Comparison of ENCODE assay signal across 19 mouse cellular contexts in the genomic region with DNA sequence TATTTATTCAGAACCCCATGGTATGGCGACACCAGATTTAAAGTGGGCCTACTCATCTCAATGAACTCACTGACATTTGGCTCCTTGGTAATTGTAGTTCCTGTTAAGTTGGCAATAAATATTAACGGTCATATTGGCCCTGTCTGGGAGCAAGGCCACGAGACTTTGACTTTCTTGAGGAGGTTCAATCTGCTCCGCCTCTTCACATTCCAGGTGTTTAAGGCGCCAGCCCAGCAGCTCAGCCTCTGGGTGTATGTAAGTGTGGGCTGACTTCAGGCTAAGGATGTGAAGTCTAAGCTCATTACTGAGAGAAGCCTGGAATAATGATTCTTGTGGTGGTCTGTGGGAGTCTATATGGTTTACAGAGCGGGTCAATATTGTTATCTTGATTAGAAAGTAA. TPM values are rescaled to one million over a fixed set of nuclear protein-coding genes. Genes with fewer than 3 reads are reported as not detected.
DNase-seq lines count a peak whose midpoint lies in the region; ATAC-seq and TF ChIP-seq lines count a peak whose summit lies in the region.
"Had no signal": no experiment of that assay in that cellular context is flagged by ENCODE, and none has a peak within 500 bp of the region (broad histone marks: within the 10 kb centered on the region; RNA-seq: fewer than 3 reads in every experiment).

No protein-coding gene starts in this region.

- no peak overlapping the region for H3K4me3 ChIP-seq in lung, embryonic 14.5 days (ENCODE audit: low read depth, low read length)
- peak overlapping the region; percentile 29; the same call in 1 of the 2 replicates for H3K4me3 ChIP-seq in testis, adult 2 months (ENCODE audit: control insufficient read depth, low read depth, low read length)
- H3K4me3 ChIP-seq in small intestine, adult 2 months (ENCODE audit: low read depth, low read length), result no peak overlapping the region; the same call in 1 of the 2 replicates
- no peak overlapping the region for H3K4me3 ChIP-seq in stomach, postnatal 0 days (ENCODE audit: low read depth, low read length)
- H3K4me3 ChIP-seq in heart, embryonic 11.5 days (ENCODE audit: low read depth, low read length), result no peak overlapping the region
- no peak overlapping the region for H3K4me3 ChIP-seq in forebrain, embryonic 10.5 days
- H3K4me3 ChIP-seq: embryonic facial prominence, embryonic 15.5 days; erythroblast, embryonic 14.5 days; forebrain, embryonic 15.5 days; heart, embryonic 13.5 days; hindbrain, embryonic 15.5 days had no signal

- TF ChIP-seq CTCF in lung, embryonic 14.5 days (IDR thresholded peaks at IDR 0.05; ENCODE audit: low read depth), result no peak
- TF ChIP-seq CTCF in testis, adult 2 months (IDR thresholded peaks at IDR 0.05; ENCODE audit: control insufficient read depth, insufficient read depth, insufficient replicate concordance, low read depth, low read length), result no peak
- no peak for TF ChIP-seq CTCF in small intestine, adult 2 months (IDR thresholded peaks at IDR 0.05; ENCODE audit: extremely low read depth, insufficient read length, insufficient replicate concordance, low read depth, low read length)
- TF ChIP-seq CTCF in stomach, postnatal 0 days (IDR thresholded peaks at IDR 0.05; ENCODE audit: low read depth), result no peak

- ATAC-seq in lung, embryonic 14.5 days (ENCODE audit: insufficient read depth), result peak; percentile 66
- ATAC-seq in stomach, postnatal 0 days (ENCODE audit: low FRiP score, low TSS enrichment), result 0 out of 2 replicates have a peak, but pooled peaks have one; percentile 27
- ATAC-seq in heart, embryonic 11.5 days (replicated peaks; ENCODE audit: insufficient number of reproducible peaks, low FRiP score, low TSS enrichment), result no peak
- ATAC-seq: activated CD4-positive, CD25-positive, alpha-beta regulatory T cell, adult 4 months; forebrain, embryonic 15.5 days had no signal

- TF ChIP-seq POLR2A in testis, adult 2 months (IDR thresholded peaks at IDR 0.05; ENCODE audit: control insufficient read depth, low read depth, low read length), result no peak
- TF ChIP-seq POLR2A in small intestine, adult 2 months (IDR thresholded peaks at IDR 0.05; ENCODE audit: low read depth, low read length), result no peak

- H3K27me3 ChIP-seq in lung, embryonic 14.5 days (ENCODE audit: insufficient read depth, low read length), result no peaks in the 10 kb centered on the region
- H3K27me3 ChIP-seq in testis, adult 2 months (ENCODE audit: control insufficient read depth, insufficient read depth, low read length), result no peaks in the 10 kb centered on the region
- no peaks in the 10 kb centered on the region for H3K27me3 ChIP-seq in small intestine, adult 2 months (ENCODE audit: control insufficient read depth, insufficient read depth, low read length)
- no peaks in the 10 kb centered on the region for H3K27me3 ChIP-seq in stomach, postnatal 0 days (ENCODE audit: control insufficient read depth, insufficient read depth, low read length)
- no peaks in the 10 kb centered on the region for H3K27me3 ChIP-seq in heart, embryonic 11.5 days (ENCODE audit: control insufficient read depth, insufficient read depth, low read length)
- no peaks in the 10 kb centered on the region for H3K27me3 ChIP-seq in forebrain, embryonic 10.5 days (ENCODE audit: poor library complexity, severe bottlenecking)
- H3K27me3 ChIP-seq: embryonic facial prominence, embryonic 15.5 days; forebrain, embryonic 15.5 days; heart, embryonic 13.5 days; hindbrain, embryonic 15.5 days had no signal

- H3K27ac ChIP-seq in lung, embryonic 14.5 days (ENCODE audit: low read depth), result peak overlapping the region; percentile 45; the same call in 1 of the 2 replicates
- no peak overlapping the region for H3K27ac ChIP-seq in testis, adult 2 months (ENCODE audit: control insufficient read depth, insufficient read depth, low read depth, low read length)
- H3K27ac ChIP-seq in small intestine, adult 2 months (ENCODE audit: insufficient read depth, low read depth, low read length), result peak overlapping the region; percentile 84
- H3K27ac ChIP-seq in stomach, postnatal 0 days (replicated peaks), result peak overlapping the region; percentile 5; the same call in 1 of the 2 replicates
- H3K27ac ChIP-seq in heart, embryonic 11.5 days (ENCODE audit: low read depth, low read length), result no peak overlapping the region
- no peak overlapping the region for H3K27ac ChIP-seq in forebrain, embryonic 10.5 days
- H3K27ac ChIP-seq: embryonic facial prominence, embryonic 15.5 days; forebrain, embryonic 15.5 days; heart, embryonic 13.5 days; hindbrain, embryonic 15.5 days had no signal

- no peaks in the 10 kb centered on the region for H3K36me3 ChIP-seq in lung, embryonic 14.5 days (ENCODE audit: insufficient read depth)
- H3K36me3 ChIP-seq in testis, adult 2 months (ENCODE audit: control insufficient read depth, insufficient read depth, low read length), result no peaks in the 10 kb centered on the region
- H3K36me3 ChIP-seq in small intestine, adult 2 months (ENCODE audit: control insufficient read depth, insufficient read depth, low read length), result no peaks in the 10 kb centered on the region
- H3K36me3 ChIP-seq in stomach, postnatal 0 days (ENCODE audit: control insufficient read depth, insufficient read depth, low read length), result no peaks in the 10 kb centered on the region
- no peaks in the 10 kb centered on the region for H3K36me3 ChIP-seq in heart, embryonic 11.5 days (ENCODE audit: control insufficient read depth, insufficient read depth, low read length)
- no peaks in the 10 kb centered on the region for H3K36me3 ChIP-seq in forebrain, embryonic 10.5 days (replicated peaks)
- H3K36me3 ChIP-seq: embryonic facial prominence, embryonic 15.5 days; forebrain, embryonic 15.5 days; heart, embryonic 13.5 days; hindbrain, embryonic 15.5 days had no signal

- no peaks in the 10 kb centered on the region for H3K9me3 ChIP-seq in lung, embryonic 14.5 days (ENCODE audit: low read depth, low read length)
- no peaks in the 10 kb centered on the region for H3K9me3 ChIP-seq in stomach, postnatal 0 days (ENCODE audit: control insufficient read depth, low read length)
- H3K9me3 ChIP-seq in heart, embryonic 11.5 days (replicated peaks; ENCODE audit: control insufficient read depth, low read length), result peaks cover 3% of the 10 kb centered on the region; the same call in 1 of the 2 replicates
- H3K9me3 ChIP-seq in forebrain, embryonic 10.5 days, result no peaks in the 10 kb centered on the region
- H3K9me3 ChIP-seq: embryonic facial prominence, embryonic 15.5 days; forebrain, embryonic 15.5 days; hindbrain, embryonic 15.5 days had no signal

- DNase-seq in lung, embryonic 14.5 days, result peak; percentile 16
- DNase-seq in lung, postnatal 14 days, result no peak
- no peak for DNase-seq in testis, postnatal 14 days (ENCODE audit: low spot score)
- DNase-seq in stomach, postnatal 0 days (ENCODE audit: low spot score), result no peak
- no peak for DNase-seq in forebrain, embryonic 10.5 days (ENCODE audit: extremely low spot score, low spot score)
- DNase-seq: adrenal gland, postnatal 14 days; cerebellum, adult 18-20 months; cerebellum, adult 9-11 months; cerebellum, postnatal 36 days; heart, postnatal 36 days had no signal

- H3K4me1 ChIP-seq in lung, embryonic 14.5 days (ENCODE audit: insufficient read depth), result peaks cover 6% of the 10 kb centered on the region; the same call in 1 of the 2 replicates
- peaks cover 2% of the 10 kb centered on the region; the same call in 1 of the 2 replicates for H3K4me1 ChIP-seq in testis, adult 2 months (ENCODE audit: control insufficient read depth, insufficient read depth, low read length)
- peaks cover 13% of the 10 kb centered on the region; the same call in 1 of the 2 replicates for H3K4me1 ChIP-seq in small intestine, adult 2 months (ENCODE audit: control insufficient read depth, insufficient read depth, insufficient read length, low read length)
- no peaks in the 10 kb centered on the region for H3K4me1 ChIP-seq in stomach, postnatal 0 days (replicated peaks; ENCODE audit: control insufficient read depth, insufficient read depth)
- no peaks in the 10 kb centered on the region for H3K4me1 ChIP-seq in heart, embryonic 11.5 days (ENCODE audit: control insufficient read depth, insufficient read depth, low read length)
- no peaks in the 10 kb centered on the region for H3K4me1 ChIP-seq in forebrain, embryonic 10.5 days
- H3K4me1 ChIP-seq: embryonic facial prominence, embryonic 15.5 days; forebrain, embryonic 15.5 days; hindbrain, embryonic 15.5 days had no signal

- 61% methylated on average over 6 of the region's 6 CpGs for WGBS in lung, embryonic 14.5 days
- WGBS in small intestine, adult 2 months, result 23% methylated on average over 6 of the region's 6 CpGs
- WGBS in stomach, postnatal 0 days, result 43% methylated on average over 6 of the region's 6 CpGs
- WGBS in heart, embryonic 11.5 days (ENCODE audit: insufficient replicate concordance), result 75% methylated on average over 6 of the region's 6 CpGs
- WGBS in forebrain, embryonic 10.5 days, result 83% methylated on average over 6 of the region's 6 CpGs

- H3K4me2 ChIP-seq in lung, embryonic 14.5 days, result no peak overlapping the region
- no peak overlapping the region for H3K4me2 ChIP-seq in stomach, postnatal 0 days (replicated peaks; ENCODE audit: low read depth)
- no peak overlapping the region for H3K4me2 ChIP-seq in heart, embryonic 11.5 days
- H3K4me2 ChIP-seq: embryonic facial prominence, embryonic 15.5 days; forebrain, embryonic 15.5 days; heart, embryonic 13.5 days; hindbrain, embryonic 15.5 days had no signal

- TF ChIP-seq EP300 in stomach, postnatal 0 days (optimal IDR thresholded peaks at IDR 0.05), result no peak

- H3K9ac ChIP-seq in lung, embryonic 14.5 days, result no peak overlapping the region
- H3K9ac ChIP-seq in stomach, postnatal 0 days (ENCODE audit: low read length), result no peak overlapping the region
- H3K9ac ChIP-seq in heart, embryonic 11.5 days (ENCODE audit: low read depth, low read length), result no peak overlapping the region
- H3K9ac ChIP-seq: embryonic facial prominence, embryonic 15.5 days; forebrain, embryonic 15.5 days; heart, embryonic 13.5 days; hindbrain, embryonic 15.5 days had no signal

RNA-seq across cellular contexts. Expression of gene Pgap1, which starts 54.9 kb away (rescaled TPM):
- 8.3 and 8.8 TPM in 2 replicates for polyA plus RNA-seq in lung, embryonic 14.5 days (2014; fragmentation: Nextera tagmentation; extraction: Ambion mirVana)
- polyA plus RNA-seq in testis, adult 2 months (2012; rRNA removed), result 1.4 and 1.5 TPM in 2 replicates
- polyA plus RNA-seq in small intestine, adult 2 months (2012; rRNA removed), result 0.51 and 0.61 TPM in 2 replicates
- 4.5 and 5.4 TPM in 2 replicates for polyA plus RNA-seq in stomach, postnatal 0 days (2015; fragmentation: Nextera tagmentation; extraction: Ambion mirVana)
- polyA plus RNA-seq in heart, embryonic 11.5 days (2014; fragmentation: Nextera tagmentation; extraction: Ambion mirVana), result 6.0 and 6.7 TPM in 2 replicates
- 9.2 and 9.8 TPM in 2 replicates for polyA plus RNA-seq in forebrain, embryonic 10.5 days (2016; fragmentation: Nextera tagmentation; extraction: Ambion mirVana)
- polyA plus RNA-seq: erythroblast, embryonic 14.5 days had no signal

Comparison
In these comparisons a context has a peak if more than half of its experiments do, and no peak if none do; other contexts are left out.
1. H3K27ac ChIP-seq: peak in lung, embryonic 14.5 days (single experiment), small intestine, adult 2 months (single experiment) and stomach, postnatal 0 days (single experiment); none in testis, adult 2 months (single experiment), heart, embryonic 11.5 days (single experiment) and forebrain, embryonic 10.5 days (single experiment).